Mouse (Mus musculus) midbrain, embryonic 16.5 days (tissue): ENCODE results near the gene Nav3. TPM values are rescaled to one million over a fixed set of nuclear protein-coding genes. Genes with fewer than 3 reads are reported as not detected.

ENCODE experiments used
- ATAC-seq: fragments of 200-750 bp; cut with Nextera tagmentation; 2 replicates; pipeline ENCODE4 v1.8.0; 2017; ENCODE audit warnings: moderate TSS enrichment
- H3K27ac ChIP-seq: fragments of 300-500 bp; sonication (generic); 2 replicates; pipeline ENCODE4 v1.5.1; 2014; ENCODE audit warnings: mild to moderate bottlenecking, low read length, mixed read lengths
- H3K27me3 ChIP-seq: fragments of 300-500 bp; sonication (generic); 2 replicates; pipeline ENCODE4 v1.6.1; 2014; ENCODE audit warnings: low read depth, low read length, mixed read lengths; ENCODE audit not compliant: control insufficient read depth, insufficient read depth
- H3K36me3 ChIP-seq: fragments of 300-500 bp; sonication (generic); 2 replicates; pipeline ENCODE4 v1.6.1; 2014; ENCODE audit warnings: mild to moderate bottlenecking, low read length, moderate library complexity, mixed read lengths; ENCODE audit not compliant: control insufficient read depth, insufficient read depth
- H3K4me1 ChIP-seq: fragments of 300-500 bp; sonication (generic); 2 replicates; pipeline ENCODE4 v1.6.1; 2014; ENCODE audit warnings: mild to moderate bottlenecking, low read length, mixed read lengths; ENCODE audit not compliant: control insufficient read depth, insufficient read depth
- H3K4me2 ChIP-seq: fragments of 300-500 bp; sonication (generic); 2 replicates; pipeline ENCODE4 v1.6.1; 2014; ENCODE audit warnings: mild to moderate bottlenecking, low read length, mixed read lengths
- H3K4me3 ChIP-seq: fragments of 300-500 bp; sonication (generic); 2 replicates; pipeline ENCODE4 v1.5.1; 2014; ENCODE audit warnings: low read depth, mild to moderate bottlenecking, low read length, moderate library complexity, mixed read lengths
- H3K9ac ChIP-seq: fragments of 300-500 bp; sonication (generic); 2 replicates; pipeline ENCODE4 v1.6.1; 2014; ENCODE audit warnings: low read depth, low read length, mixed read lengths
- H3K9me3 ChIP-seq: fragments of 300-500 bp; sonication (generic); replicated peaks from 2 replicates; pipeline ENCODE4 v1.6.1; 2014; ENCODE audit warnings: mild to moderate bottlenecking, low read length, mixed read lengths; ENCODE audit not compliant: control insufficient read depth, poor library complexity, severe bottlenecking
- WGBS: fragments of 180-500 bp; shearing (Covaris S2); extraction: QIAGEN DNeasy Blood & Tissue Kit; methylation state at CpG from one replicate; pipeline ENCODE4 v1.1.7; 2014; 5-methylcytosine and 5-hydroxymethylcytosine counted together
- polyA plus RNA-seq: library from polyadenylated mRNA; unstranded; fragments of >200 nt; fragmentation: Nextera tagmentation; extraction: Ambion mirVana; gene quantifications from 2 replicates; pipeline ENCODE4 v1.2.1, GENCODE M21; 2015

The Nav3 gene
- polyA plus RNA-seq, 1 experiment from 2014 or later, result 18.7 TPM

- Histone ChIP-seq H3K4me3 (no peak overlapping the region), H3K9ac (no peak overlapping the region), H3K4me2 (no peak overlapping the region), H3K27ac (peak overlapping the region; percentile 60), H3K36me3 (no peaks in the 10 kb centered on the region), H3K4me1 (peaks cover 7% of the 10 kb centered on the region), H3K27me3 (no peaks in the 10 kb centered on the region), H3K9me3 (no peaks in the 10 kb centered on the region)
- no peak for ATAC-seq
- WGBS, result 35% methylated on average over 3 of the region's 3 CpGs
Observed at GRCm38 (mm10) chr10:109796981-109797380, 659.0 kb downstream of the Nav3 start.

- Histone ChIP-seq H3K27me3 (no peaks in the 10 kb centered on the region), H3K36me3 (no peaks in the 10 kb centered on the region), H3K4me2 (no peak overlapping the region), H3K27ac (0 out of 2 replicates have a peak overlapping the region, but pooled peaks have one; percentile 20), H3K9ac (no peak overlapping the region), H3K4me1 (peaks cover 7% of the 10 kb centered on the region), H3K4me3 (no peak overlapping the region), H3K9me3 (no peaks in the 10 kb centered on the region)
- 51% methylated on average over 4 of the region's 4 CpGs for WGBS
- ATAC-seq, result no peak
Observed at GRCm38 (mm10) chr10:109793491-109793890, 662.5 kb downstream of the Nav3 start.

DNA sequence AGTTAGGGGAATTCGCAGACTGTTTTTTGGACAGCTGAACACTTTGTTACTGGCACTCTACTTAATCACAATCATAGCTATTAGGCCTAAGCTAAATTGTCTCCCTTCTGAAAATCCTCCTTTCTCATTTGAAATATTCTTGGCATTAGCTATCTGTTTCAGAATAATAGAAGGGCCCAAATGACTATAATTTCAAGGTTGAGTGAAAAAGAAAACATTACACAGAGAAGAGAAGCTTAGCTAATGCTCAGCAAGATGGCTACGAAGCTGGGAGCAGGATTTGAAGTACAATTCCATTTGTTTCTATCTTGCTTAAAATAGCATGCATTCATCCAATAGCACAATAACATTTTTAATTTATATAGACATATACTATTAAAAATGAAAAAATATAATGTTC, 667.3 kb downstream of the Nav3 start:
- no peaks in the 10 kb centered on the region for H3K27me3 ChIP-seq
- no peaks in the 10 kb centered on the region for H3K9me3 ChIP-seq
- no peak overlapping the region for H3K4me3 ChIP-seq
- H3K9ac ChIP-seq, result no peak overlapping the region
- H3K4me2 ChIP-seq, result no peak overlapping the region
- H3K4me1 ChIP-seq, result no peaks in the 10 kb centered on the region
- H3K27ac ChIP-seq, result no peak overlapping the region
- no peak for ATAC-seq
- 80% methylated on average over 2 of the region's 2 CpGs for WGBS
- H3K36me3 ChIP-seq, result no peaks in the 10 kb centered on the region

GRCm38 (mm10) chr10:109779109-109779508, 676.9 kb downstream of the Nav3 start:
- no peak for ATAC-seq
- Histone ChIP-seq H3K27me3 (no peaks in the 10 kb centered on the region), H3K9me3 (no peaks in the 10 kb centered on the region), H3K36me3 (no peaks in the 10 kb centered on the region), H3K4me2 (no peak overlapping the region), H3K4me3 (no peak overlapping the region), H3K27ac (no peak overlapping the region), H3K9ac (no peak overlapping the region), H3K4me1 (no peaks in the 10 kb centered on the region)
- 77% methylated on average over 4 of the region's 4 CpGs for WGBS

DNA sequence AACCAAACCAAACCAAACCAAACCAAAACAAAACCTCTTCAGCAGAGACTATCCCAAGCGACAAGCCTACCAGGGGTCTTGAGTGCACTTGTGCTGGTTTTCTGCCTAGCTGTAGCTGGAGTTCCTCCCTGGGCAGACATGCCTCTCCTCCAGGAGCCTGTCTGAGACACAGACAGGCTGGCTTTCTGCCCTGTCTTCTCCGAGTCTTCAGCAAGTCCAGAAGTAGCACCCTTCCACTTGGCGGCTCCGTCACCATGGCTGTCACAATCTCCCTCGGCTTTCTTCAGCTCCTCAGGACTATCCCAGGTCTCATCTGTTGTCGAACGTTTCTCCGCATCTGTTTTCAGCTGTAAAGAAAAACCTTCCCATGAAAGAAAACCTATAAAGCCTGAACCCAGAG, 686.9 kb downstream of the Nav3 start:
- no peak overlapping the region for H3K27ac ChIP-seq
- H3K4me1 ChIP-seq, result no peaks in the 10 kb centered on the region
- no peak overlapping the region for H3K4me2 ChIP-seq
- no peak for ATAC-seq
- H3K4me3 ChIP-seq, result no peak overlapping the region
- 92% methylated on average over 8 of the region's 8 CpGs for WGBS
- H3K36me3 ChIP-seq, result peaks cover 4% of the 10 kb centered on the region; the same call in 1 of the 2 replicates
- no peaks in the 10 kb centered on the region for H3K9me3 ChIP-seq
- no peaks in the 10 kb centered on the region for H3K27me3 ChIP-seq
- H3K9ac ChIP-seq, result no peak overlapping the region

GRCm38 (mm10) chr10:109765650-109766049, 690.4 kb downstream of the Nav3 start:
- H3K27ac ChIP-seq, result no peak overlapping the region
- H3K4me2 ChIP-seq, result no peak overlapping the region
- no peaks in the 10 kb centered on the region for H3K4me1 ChIP-seq
- H3K27me3 ChIP-seq, result no peaks in the 10 kb centered on the region
- ATAC-seq, result no peak
- H3K36me3 ChIP-seq, result peaks cover 4% of the 10 kb centered on the region; the same call in 1 of the 2 replicates
- H3K9me3 ChIP-seq, result no peaks in the 10 kb centered on the region
- no peak overlapping the region for H3K4me3 ChIP-seq
- 9% methylated on average over 2 of the region's 2 CpGs for WGBS
- H3K9ac ChIP-seq, result no peak overlapping the region

DNA sequence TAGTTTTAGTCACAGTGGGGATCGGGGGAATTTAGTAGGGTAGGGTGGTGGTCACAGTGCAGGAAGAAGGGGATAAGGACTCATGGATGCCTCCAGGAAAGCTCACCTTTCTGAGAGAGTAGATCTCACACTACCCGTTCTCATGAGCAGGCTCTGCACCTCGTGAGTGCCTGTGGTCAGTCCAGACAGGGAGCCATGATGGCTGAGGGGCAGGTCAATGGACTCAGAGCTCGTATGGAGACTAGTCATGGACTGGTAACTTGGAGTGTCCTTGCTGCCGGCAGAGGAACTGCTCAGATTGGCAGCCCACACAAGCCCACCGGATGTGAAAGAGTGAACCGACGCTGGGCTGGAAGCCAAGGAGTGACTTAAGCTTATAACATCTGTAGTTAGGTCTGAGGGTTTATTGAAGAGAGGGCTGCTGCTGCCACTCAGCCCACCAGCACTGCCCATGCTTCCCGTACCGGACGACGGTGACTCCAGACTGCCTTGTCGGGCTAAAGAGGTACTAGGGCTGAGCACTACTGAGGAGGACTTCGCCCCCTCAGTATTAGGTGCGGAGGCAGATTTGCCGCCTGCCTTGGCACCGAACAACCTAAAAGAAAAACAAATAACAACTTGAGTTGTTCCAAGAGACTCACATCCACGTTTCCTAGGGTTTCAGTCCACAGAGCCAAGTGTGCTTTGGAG, 691.4 kb downstream of the Nav3 start:
- 84% methylated on average over 18 of the region's 18 CpGs for WGBS
- ATAC-seq, result no peak
- Histone ChIP-seq H3K36me3 (peaks cover 4% of the 10 kb centered on the region; the same call in 1 of the 2 replicates), H3K9me3 (no peaks in the 10 kb centered on the region), H3K27ac (no peak overlapping the region), H3K27me3 (no peaks in the 10 kb centered on the region), H3K4me2 (no peak overlapping the region), H3K9ac (no peak overlapping the region), H3K4me1 (no peaks in the 10 kb centered on the region), H3K4me3 (no peak overlapping the region)

- no peak for ATAC-seq
- H3K27me3 ChIP-seq, result no peaks in the 10 kb centered on the region
- 0 out of 2 replicates have a peak, but pooled peaks cover 2% of the 10 kb centered on the region for H3K36me3 ChIP-seq
- H3K9ac ChIP-seq, result no peak overlapping the region
- WGBS, result 70% methylated on average over 17 of the region's 17 CpGs
- H3K27ac ChIP-seq, result no peak overlapping the region
- no peaks in the 10 kb centered on the region for H3K4me1 ChIP-seq
- H3K4me3 ChIP-seq, result no peak overlapping the region
- no peak overlapping the region for H3K4me2 ChIP-seq
- H3K9me3 ChIP-seq, result no peaks in the 10 kb centered on the region
Observed at GRCm38 (mm10) chr10:109758921-109759600, 696.9 kb downstream of the Nav3 start.

DNA sequence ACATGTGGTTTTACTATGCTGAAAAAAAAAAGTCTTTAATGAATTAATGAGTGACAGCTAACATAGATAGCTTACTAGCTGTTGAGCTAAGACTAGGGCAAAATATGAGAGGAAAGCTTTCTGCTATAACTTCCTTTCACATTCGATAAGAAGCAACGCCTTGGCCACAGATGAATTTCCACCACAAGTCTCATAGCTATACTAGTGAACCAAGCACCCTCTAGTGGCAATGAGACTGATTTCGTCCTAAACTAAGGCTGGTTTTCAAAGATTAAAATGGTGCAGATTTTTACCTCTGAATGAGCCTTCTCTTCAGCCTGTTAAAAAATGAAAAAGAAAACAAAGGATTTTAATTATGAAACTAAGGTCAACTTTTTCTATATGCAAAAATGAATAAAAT, 709.1 kb downstream of the Nav3 start:
- peaks cover 2% of the 10 kb centered on the region for H3K4me1 ChIP-seq
- no peak for ATAC-seq
- H3K27me3 ChIP-seq, result no peaks in the 10 kb centered on the region
- H3K9me3 ChIP-seq, result peaks cover 5% of the 10 kb centered on the region; the same call in 1 of the 2 replicates
- H3K36me3 ChIP-seq, result peaks cover 16% of the 10 kb centered on the region
- no peak overlapping the region for H3K4me3 ChIP-seq
- H3K9ac ChIP-seq, result no peak overlapping the region
- H3K27ac ChIP-seq, result no peak overlapping the region
- no peak overlapping the region for H3K4me2 ChIP-seq
- 36% methylated on average over 3 of the region's 3 CpGs for WGBS
